Mouse (Mus musculus) lung, embryonic 16.5 days (tissue): ENCODE data around the gene 6820408C15Rik. TPM values are rescaled to one million over a fixed set of nuclear protein-coding genes. Genes with fewer than 3 reads are reported as not detected.

Source experiments
- ATAC-seq: fragments of 200-750 bp; cut with Nextera tagmentation; 2 replicates; pipeline ENCODE4 v1.8.0; 2017; ENCODE audit warnings: low read depth, mild to moderate bottlenecking, moderate library complexity
- H3K27ac ChIP-seq: fragments of 300-500 bp; sonication (generic); 2 replicates; pipeline ENCODE4 v1.5.1; 2014; ENCODE audit warnings: mild to moderate bottlenecking, control low read depth, low read length
- H3K27me3 ChIP-seq: fragments of 300-500 bp; sonication (generic); 2 replicates; pipeline ENCODE4 v1.6.1; 2014; ENCODE audit warnings: low read depth, low read length, mixed read lengths; ENCODE audit not compliant: control insufficient read depth, insufficient read depth
- H3K36me3 ChIP-seq: fragments of 300-500 bp; sonication (generic); 2 replicates; pipeline ENCODE4 v1.6.1; 2014; ENCODE audit warnings: low read length; ENCODE audit not compliant: control insufficient read depth, insufficient read depth
- H3K4me1 ChIP-seq: fragments of 300-500 bp; sonication (generic); replicated peaks from 2 replicates; pipeline ENCODE4 v1.6.1; 2014; ENCODE audit warnings: low read length, mixed read lengths; ENCODE audit not compliant: control insufficient read depth, insufficient read depth
- H3K4me2 ChIP-seq: fragments of 300-500 bp; sonication (generic); 2 replicates; pipeline ENCODE4 v1.6.1; 2014; ENCODE audit warnings: low read depth, low read length, control low read depth
- H3K4me3 ChIP-seq: fragments of 300-500 bp; sonication (generic); 2 replicates; pipeline ENCODE4 v1.5.1; 2014; ENCODE audit warnings: mild to moderate bottlenecking, low read length, control low read depth
- H3K9ac ChIP-seq: fragments of 300-500 bp; sonication (generic); 2 replicates; pipeline ENCODE4 v1.6.1; 2014; ENCODE audit warnings: low read length, control low read depth
- H3K9me3 ChIP-seq: fragments of 300-500 bp; sonication (generic); 2 replicates; pipeline ENCODE4 v1.6.1; 2016; ENCODE audit warnings: low read length; ENCODE audit not compliant: control insufficient read depth
- WGBS: fragments of 180-500 bp; shearing (Covaris S2); extraction: QIAGEN DNeasy Blood & Tissue Kit; methylation state at CpG from one replicate; pipeline ENCODE4 v1.1.7; 2014; 5-methylcytosine and 5-hydroxymethylcytosine counted together
- polyA plus RNA-seq: library from polyadenylated mRNA; unstranded; fragments of >200 nt; fragmentation: Nextera tagmentation; extraction: Ambion mirVana; gene quantifications from 2 replicates; pipeline ENCODE4 v1.2.1, GENCODE M21; 2015

The 6820408C15Rik gene
- polyA plus RNA-seq: 8.5 and 10.5 TPM in 2 replicates

DNA sequence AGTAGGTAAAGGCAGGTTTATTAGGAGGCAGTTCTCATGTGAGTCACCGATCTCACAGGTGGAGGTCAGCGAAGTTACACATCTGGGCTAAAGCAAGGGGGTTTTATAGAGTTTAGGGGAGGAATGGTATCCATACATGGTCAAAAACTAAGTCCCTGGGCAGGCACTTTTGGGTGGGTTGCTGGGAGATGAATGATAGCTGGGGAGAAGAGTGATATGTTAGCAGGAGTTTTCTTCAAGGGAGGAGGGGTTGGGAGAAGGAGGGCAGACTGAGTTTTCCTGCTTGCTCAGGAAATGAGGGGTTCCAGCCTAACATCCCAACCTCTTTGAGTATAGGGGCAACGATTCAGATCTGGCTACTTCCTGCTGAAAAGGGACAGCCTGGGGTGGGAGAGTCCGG is at the start of gene 6820408C15Rik:
6820408C15Rik (plus strand) TSS at position 301 of the 400 bp plus-strand sequence.
- Histone ChIP-seq H3K27me3 (no peaks in the 10 kb centered on the region), H3K4me2 (peak within 1 kb of the TSS; percentile 88), H3K9ac (peak within 1 kb of the TSS; percentile 100), H3K27ac (peak within 1 kb of the TSS; percentile 100), H3K9me3 (peaks cover 6% of the 10 kb centered on the region; the same call in 1 of the 2 replicates), H3K4me1 (peaks cover 20% of the 10 kb centered on the region), H3K36me3 (no peaks in the 10 kb centered on the region), H3K4me3 (peak within 1 kb of the TSS; percentile 68)
- 16% methylated on average over 4 of the region's 4 CpGs for WGBS
- ATAC-seq: no peak

DNA sequence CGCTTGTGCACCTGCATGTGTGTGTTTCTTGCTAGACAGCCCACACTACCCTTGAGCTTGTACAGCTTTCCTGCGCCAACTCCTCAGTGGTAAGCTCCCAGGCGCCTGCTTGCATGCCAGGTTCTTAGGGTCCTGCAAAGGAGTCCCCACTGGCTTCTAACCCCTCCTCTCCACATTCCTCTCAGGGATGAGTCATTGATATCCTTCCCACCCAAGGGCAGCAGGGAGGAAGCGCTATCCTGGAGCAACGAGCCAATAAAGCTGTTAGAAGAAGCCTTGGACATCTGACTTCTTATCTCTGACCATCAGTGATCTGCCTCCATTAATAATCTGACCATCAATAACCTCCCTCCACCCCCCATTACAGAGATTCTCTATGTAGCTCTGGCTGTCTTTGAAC is 47.5 kb upstream of the 6820408C15Rik start:
- Histone ChIP-seq H3K9ac (no peak overlapping the region), H3K27ac (no peak overlapping the region), H3K9me3 (no peaks in the 10 kb centered on the region), H3K4me1 (no peaks in the 10 kb centered on the region), H3K36me3 (no peaks in the 10 kb centered on the region), H3K27me3 (no peaks in the 10 kb centered on the region), H3K4me2 (no peak overlapping the region), H3K4me3 (no peak overlapping the region)
- no peak for ATAC-seq
- 57% methylated on average over 5 of the region's 5 CpGs for WGBS

DNA sequence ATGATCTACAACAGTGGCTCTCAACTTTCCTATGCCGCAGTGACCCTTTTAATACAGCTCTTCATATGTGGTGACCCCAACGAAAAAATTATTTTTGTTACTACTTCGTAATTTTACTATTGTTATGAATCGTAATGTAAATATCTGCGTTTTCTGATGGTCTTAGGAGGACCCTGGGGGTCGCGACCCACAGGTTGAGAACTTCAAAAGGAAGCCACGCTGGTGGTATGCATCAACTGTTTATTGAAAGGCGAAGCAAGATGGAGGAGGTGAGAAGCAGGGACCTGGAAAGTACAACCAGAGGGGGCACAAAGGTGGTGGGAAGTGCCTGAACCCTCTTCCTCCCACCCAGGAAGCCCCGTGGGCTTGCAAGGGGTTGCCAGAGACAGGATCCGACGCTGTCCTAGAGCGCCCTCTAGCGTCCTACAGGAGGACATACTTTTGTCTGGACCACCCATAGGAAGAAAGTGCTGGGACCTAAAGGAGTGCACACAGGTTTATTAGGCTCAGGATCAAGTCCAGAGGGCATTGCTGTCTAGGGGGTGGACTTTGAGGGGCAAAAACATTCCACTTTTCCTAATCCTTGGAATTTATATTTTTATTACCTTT is 46.8 kb upstream of the 6820408C15Rik start:
- H3K9ac ChIP-seq: no peak overlapping the region
- no peak overlapping the region for H3K4me2 ChIP-seq

DNA sequence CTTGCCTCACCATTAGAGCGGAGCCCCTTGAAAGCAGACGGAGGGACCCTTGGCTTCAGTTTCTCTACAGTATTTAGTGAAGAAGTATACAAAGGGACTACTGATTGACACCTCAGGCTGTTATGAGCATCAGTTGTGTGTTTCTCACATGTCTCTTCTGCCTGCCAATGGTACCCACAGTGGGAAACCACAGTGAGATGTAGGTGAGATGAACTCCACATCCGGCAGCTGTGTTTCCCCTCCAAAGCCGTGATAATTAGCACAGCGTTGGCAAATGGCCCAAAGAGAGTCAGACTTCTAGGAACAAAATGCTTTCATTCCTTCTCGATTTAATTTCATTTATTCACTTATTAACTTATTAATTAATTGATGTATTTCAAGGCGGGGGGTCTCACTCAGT is 43.3 kb upstream of the 6820408C15Rik start:
- H3K27me3 ChIP-seq: peaks cover 22% of the 10 kb centered on the region
- 73% methylated on average over 7 of the region's 7 CpGs for WGBS
- no peak for ATAC-seq
- H3K4me2 ChIP-seq: no peak overlapping the region
- H3K9ac ChIP-seq: no peak overlapping the region
- no peak overlapping the region for H3K27ac ChIP-seq
- no peaks in the 10 kb centered on the region for H3K9me3 ChIP-seq
- no peaks in the 10 kb centered on the region; the same call in 1 of the 2 replicates for H3K4me1 ChIP-seq
- H3K36me3 ChIP-seq: no peaks in the 10 kb centered on the region
- no peak overlapping the region for H3K4me3 ChIP-seq

More for the DNA sequence above, 46.8 kb upstream of the 6820408C15Rik start:
- ATAC-seq: peak; percentile 55; the same call in 1 of the 2 replicates
- Histone ChIP-seq H3K4me3 (no peak overlapping the region), H3K9me3 (no peaks in the 10 kb centered on the region), H3K36me3 (no peaks in the 10 kb centered on the region), H3K27me3 (no peaks in the 10 kb centered on the region), H3K27ac (no peak overlapping the region), H3K4me1 (no peaks in the 10 kb centered on the region)
- 26% methylated on average over 14 of the region's 14 CpGs for WGBS

DNA sequence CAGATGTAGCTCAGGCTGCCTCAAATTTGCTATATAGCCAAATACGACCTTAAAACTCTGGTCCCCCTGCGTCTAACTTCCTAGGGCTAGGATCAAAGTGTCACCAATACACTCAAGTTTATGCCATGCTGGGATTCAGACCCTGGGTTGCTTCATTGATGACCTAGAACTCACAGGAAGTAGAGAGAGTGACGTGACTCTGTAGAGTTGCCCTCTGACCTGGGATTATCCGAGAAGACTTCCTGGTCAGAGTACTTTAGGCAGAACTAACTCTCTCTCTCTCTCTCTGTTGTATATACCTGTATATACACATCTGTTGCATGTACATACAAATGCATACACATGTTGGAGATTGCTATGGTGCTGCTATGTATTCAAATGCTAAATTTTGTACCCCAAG is 42.7 kb upstream of the 6820408C15Rik start:
- Histone ChIP-seq H3K9me3 (no peaks in the 10 kb centered on the region), H3K36me3 (no peaks in the 10 kb centered on the region), H3K9ac (no peak overlapping the region), H3K4me2 (no peak overlapping the region), H3K4me3 (no peak overlapping the region), H3K4me1 (no peaks in the 10 kb centered on the region; the same call in 1 of the 2 replicates), H3K27ac (no peak overlapping the region), H3K27me3 (peaks cover 22% of the 10 kb centered on the region)
- no peak for ATAC-seq
- WGBS: 64% methylated on average over 4 of the region's 4 CpGs

DNA sequence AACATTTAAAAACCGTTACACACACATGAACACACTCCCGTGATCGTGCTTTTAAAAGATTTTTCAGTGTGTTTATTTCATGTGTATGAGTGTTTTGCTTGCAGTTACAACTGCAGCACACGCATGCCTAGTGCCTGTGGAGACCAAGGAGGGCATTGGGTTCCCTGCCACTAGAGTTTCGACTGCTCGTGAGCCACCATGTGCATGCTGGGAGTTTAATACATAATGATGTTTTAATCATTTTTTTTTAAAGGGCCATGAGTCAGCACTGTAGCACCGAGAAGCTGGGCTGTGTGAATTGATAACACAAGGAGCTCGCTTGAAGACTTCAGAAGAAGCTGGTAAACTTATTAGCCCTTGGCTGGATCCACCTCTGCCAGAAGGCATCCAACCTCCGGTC is 41.8 kb upstream of the 6820408C15Rik start:
- no peak overlapping the region for H3K9ac ChIP-seq
- WGBS: 71% methylated on average over 9 of the region's 9 CpGs
- H3K27ac ChIP-seq: no peak overlapping the region
- H3K4me1 ChIP-seq: no peaks in the 10 kb centered on the region; the same call in 1 of the 2 replicates
- peaks cover 22% of the 10 kb centered on the region for H3K27me3 ChIP-seq
- H3K4me3 ChIP-seq: no peak overlapping the region
- H3K4me2 ChIP-seq: no peak overlapping the region
- no peaks in the 10 kb centered on the region for H3K36me3 ChIP-seq
- no peak for ATAC-seq
- no peaks in the 10 kb centered on the region for H3K9me3 ChIP-seq

DNA sequence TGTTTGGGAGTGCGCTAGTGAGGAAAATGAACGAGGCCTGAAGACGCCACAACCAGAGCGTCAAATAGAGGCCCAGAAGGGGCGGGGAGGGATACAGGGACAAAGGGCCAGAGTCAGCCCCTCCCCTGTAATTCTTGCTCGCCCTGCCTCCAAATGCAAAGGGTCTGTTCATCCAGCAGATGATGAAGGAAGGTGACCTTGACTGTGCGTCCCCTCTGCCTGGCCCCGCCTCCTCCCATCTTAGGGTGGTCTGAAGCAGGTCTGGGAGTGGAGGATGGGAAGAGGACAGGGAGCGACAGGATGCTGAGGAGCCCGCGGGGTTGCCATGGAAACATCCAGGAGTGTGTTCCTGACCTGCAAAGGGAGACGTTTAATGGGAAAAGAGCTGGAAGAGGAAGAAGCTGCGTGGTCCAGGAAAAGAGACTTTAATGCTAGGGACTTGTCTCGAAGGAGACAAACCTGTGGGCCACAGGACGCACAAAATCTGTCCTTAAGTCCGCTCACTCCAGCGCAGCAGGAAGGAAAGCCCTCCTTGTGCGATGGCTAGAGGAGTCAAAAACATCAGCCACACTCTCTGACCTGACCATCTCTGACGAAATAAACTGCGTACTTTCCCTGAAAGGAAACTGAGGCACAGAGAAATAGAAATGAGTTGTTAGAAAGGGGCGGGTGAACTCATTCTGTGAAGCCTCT is 39.6 kb upstream of the 6820408C15Rik start:
- Histone ChIP-seq H3K4me3 (no peak overlapping the region), H3K27me3 (peaks cover 22% of the 10 kb centered on the region), H3K27ac (no peak overlapping the region)

DNA sequence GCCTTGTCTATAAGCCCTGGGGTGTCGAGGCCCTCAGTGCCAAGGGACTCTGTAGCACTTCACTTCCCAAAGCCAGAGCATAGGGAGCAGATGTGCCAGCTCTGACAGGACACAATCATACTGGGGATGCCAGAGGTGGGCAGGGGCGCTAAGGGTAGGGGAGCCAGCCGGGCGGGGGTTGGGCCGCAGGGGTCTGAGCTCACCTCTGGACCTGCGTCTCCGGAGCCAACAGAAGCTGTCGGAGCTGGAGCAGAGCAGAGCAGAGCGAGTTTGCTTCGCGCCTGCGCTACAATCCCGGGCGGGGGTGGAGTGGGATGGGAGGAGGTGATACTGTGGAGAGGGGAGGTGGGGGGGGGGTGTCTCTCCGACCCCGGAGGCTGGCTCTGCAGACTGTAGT is 39.0 kb upstream of the 6820408C15Rik start, which contains the start of gene Nrsn2:
Nrsn2 (minus strand) TSS at position 294 of the 397 bp plus-strand sequence.
- no peak within 1 kb of the TSS for H3K9ac ChIP-seq
- H3K27ac ChIP-seq: no peak within 1 kb of the TSS
- H3K27me3 ChIP-seq: peaks cover 22% of the 10 kb centered on the region
- no peak within 1 kb of the TSS for H3K4me3 ChIP-seq
- H3K4me2 ChIP-seq: no peak within 1 kb of the TSS
- H3K4me1 ChIP-seq: no peaks in the 10 kb centered on the region; the same call in 1 of the 2 replicates
- no peaks in the 10 kb centered on the region for H3K9me3 ChIP-seq
- no peaks in the 10 kb centered on the region for H3K36me3 ChIP-seq
- 2% methylated on average over 16 of the region's 16 CpGs for WGBS
- no peak for ATAC-seq

More for the DNA sequence above, 39.6 kb upstream of the 6820408C15Rik start:
- H3K36me3 ChIP-seq: no peaks in the 10 kb centered on the region
- WGBS: 11% methylated on average over 21 of the region's 21 CpGs
- H3K4me2 ChIP-seq: no peak overlapping the region
- no peak overlapping the region for H3K9ac ChIP-seq
- H3K4me1 ChIP-seq: no peaks in the 10 kb centered on the region; the same call in 1 of the 2 replicates
- ATAC-seq: no peak
- no peaks in the 10 kb centered on the region for H3K9me3 ChIP-seq

DNA sequence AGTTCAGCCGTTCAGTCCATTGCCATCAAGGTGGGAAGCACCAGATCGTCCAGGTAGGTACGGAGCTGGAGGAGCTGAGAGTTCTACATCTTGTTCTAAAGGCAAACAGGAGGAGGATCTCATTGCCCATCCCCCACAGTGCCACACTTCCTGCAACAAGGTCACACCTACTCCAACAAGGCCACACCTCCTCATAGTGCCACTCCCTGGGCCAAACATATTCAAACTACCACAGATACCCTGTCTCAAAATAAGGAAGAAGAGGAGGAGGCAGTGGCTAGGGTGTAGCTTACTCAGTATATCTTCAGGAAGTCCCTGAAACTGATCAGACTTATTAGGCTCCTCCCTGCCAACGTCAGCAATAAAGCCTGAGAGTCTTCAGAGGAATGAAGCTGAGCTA is 31.2 kb upstream of the 6820408C15Rik start:
- WGBS: 72% methylated on average over 4 of the region's 4 CpGs
- no peak overlapping the region for H3K4me2 ChIP-seq
- no peaks in the 10 kb centered on the region for H3K36me3 ChIP-seq
- H3K27ac ChIP-seq: no peak overlapping the region
- H3K9ac ChIP-seq: no peak overlapping the region
- H3K27me3 ChIP-seq: no peaks in the 10 kb centered on the region
- H3K4me3 ChIP-seq: no peak overlapping the region
- H3K4me1 ChIP-seq: no peaks in the 10 kb centered on the region
- H3K9me3 ChIP-seq: no peaks in the 10 kb centered on the region
- no peak for ATAC-seq
